Mouse (Mus musculus) c-Kit-positive CD71-negative TER-119-negative erythroid progenitor cells, embryonic 14.5 days (primary cell): ENCODE data around the gene Man2a1.
"Not testable (repeated sequence)": the region's sequence is repeated elsewhere in the genome, so short reads cannot be mapped to it uniquely, and the experiment has no call there.

ENCODE experiments used
- DNase-seq: peaks from one replicate; pipeline ENCODE4 v3.0.0-alpha.2; 2013; ENCODE audit warnings: low read depth

Man2a1 gene

DNA sequence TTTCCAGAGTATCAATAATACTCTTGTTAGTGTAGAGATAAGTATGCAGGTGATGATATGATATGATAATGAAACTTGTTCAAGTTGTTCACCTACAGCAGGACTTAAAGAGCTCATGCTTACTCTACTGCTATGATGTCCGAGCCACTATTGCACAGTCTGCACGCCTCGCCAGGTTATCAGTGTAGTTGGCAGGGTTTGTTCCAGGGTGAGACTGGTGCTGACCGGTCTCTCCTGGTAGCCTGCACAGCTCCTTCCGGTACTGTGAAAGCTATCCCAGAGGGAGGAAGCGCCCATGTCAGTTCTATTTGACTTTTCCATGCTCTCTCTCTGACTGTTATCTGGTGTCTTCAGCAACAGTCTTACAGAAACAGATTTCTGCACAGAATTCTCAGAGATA, 107.0 kb downstream of the Man2a1 start:
- DNase-seq = no peak

DNA sequence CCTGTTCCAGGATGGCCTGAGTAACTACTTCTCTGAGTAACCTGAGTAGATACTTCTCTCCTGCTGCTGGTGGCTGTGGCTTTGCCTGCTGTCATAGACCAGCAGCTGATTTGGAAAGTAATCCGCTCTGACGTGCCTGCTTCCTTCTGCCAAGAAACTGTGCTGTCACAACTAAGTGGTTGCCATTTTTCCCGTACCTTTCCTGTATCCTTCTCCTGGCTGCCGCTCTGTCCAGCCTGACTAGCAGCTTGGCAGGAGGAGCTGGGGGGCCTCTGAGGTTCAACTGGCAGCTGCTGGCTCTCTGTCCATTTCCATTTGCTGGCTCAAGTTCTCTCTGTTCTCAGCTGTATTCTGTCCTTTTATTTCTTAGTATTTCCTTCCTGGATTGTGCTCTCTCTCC, 115.8 kb downstream of the Man2a1 start:
- DNase-seq = no peak

DNA sequence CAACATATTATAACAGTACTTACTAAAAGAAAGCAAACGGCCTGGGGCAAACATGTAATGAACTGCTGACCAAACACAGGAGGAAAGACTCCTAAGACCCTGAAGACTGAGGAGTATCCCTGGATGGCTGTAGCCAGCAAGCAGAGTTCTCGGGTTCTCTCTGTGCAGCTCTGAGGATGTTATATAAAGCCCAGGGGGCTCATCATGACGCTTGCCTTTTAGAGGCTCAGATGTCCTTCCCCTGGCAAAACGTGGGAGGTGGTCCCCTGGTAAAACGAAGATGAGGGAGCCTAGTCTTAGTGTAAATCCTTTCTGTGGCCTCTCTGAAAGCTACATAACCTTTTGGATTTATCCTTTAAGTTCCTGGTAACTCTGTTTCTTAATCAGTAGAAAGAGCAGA, 119.2 kb downstream of the Man2a1 start:
- no peak for DNase-seq

DNA sequence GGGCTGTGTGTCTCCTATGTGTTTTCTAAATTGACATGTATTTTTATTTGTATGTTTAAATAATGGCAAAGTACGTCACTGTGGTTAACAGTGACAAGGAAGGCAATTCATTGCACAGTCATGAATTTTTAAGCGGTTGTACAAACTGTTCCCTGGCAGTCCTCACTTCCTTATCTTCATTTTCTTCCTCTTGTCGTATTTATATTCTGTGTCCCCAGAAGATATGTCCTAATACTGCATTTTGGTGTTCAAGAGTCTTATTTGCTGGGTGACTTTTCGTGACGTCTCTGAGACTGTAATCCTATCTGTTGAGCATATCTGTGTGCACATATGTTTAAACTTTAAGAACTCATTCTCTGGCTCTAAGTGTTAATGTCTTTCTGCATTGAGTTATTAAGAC, 120.6 kb downstream of the Man2a1 start:
- peak; percentile 20 for DNase-seq

DNA sequence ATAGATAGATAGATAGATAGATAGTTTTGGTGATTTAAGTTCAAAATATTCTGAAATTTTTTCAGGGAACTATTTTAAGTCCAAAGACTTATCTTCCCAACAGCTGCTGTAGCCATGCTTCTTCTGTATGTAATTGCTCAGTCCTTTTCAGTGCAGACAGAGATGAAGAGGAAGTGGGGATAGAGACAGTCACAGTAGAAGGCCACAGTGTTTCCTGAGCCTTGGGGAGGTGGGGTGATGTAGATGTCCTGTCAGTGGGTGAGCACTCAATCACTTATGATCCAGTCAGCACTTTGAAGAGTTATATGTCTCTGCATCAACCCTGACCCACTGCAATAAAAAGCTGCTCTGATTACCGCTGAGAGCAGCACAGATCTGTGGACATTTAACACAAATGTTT, 122.6 kb downstream of the Man2a1 start:
- DNase-seq = peak; percentile 22

DNA sequence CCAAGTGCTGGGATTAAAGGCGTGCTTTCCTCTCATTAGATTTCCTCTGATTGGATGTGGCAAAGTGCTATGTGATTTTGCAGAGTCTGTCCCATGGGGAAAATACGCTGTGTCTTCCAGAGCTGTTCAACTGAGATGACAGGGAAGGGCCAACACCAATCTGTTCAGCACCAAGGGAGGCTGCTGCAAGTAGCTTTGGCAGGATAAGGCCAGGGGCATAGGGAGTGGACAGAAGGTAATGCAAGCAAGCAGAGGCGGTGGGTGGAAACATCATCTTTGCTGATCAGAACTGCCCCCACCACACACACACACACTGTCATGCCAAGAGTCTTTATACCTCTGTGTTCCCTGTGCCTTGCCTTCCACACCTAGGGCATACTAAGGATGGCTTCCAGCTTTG, 124.7 kb downstream of the Man2a1 start:
- no peak for DNase-seq

DNA sequence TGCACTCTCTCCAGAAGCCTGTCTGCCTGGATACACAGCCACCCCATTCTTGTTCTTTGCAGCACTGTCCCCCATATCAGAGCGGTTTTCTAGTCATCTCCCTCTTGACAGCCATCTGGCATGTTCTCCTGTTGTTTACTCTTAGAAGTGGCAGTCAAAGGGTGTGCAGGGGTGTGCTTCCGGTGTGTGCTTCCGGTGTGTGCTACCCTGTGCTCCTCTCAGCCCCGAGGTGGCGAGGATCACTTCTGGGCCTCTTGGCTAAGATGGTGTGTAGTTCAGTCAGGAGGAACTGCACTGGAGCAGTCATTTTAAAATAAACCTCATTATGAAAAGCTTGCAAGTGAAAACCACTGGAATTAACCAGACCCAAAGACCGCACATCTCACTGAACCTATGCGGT, 125.5 kb downstream of the Man2a1 start:
- DNase-seq = no peak

DNA sequence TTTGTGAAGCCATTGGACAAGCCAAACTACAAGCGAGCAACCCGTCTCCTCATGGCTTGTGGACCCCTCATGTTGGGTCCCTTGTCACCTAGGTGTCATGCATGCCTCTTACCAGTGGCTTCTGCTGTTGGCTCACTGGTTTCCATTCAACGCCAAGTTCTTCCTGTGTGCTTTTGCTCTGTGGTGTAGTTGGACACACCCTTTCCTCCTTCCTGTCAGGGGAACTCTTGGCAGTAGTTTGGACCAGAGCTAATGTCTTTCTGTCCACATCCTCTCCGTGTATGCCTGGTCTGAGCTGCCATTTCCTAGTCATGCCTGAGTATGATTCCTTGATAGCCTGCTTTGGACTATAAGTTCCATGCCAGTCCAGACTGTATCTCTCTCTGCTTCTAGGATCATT, 135.0 kb downstream of the Man2a1 start:
- DNase-seq = no peak

DNA sequence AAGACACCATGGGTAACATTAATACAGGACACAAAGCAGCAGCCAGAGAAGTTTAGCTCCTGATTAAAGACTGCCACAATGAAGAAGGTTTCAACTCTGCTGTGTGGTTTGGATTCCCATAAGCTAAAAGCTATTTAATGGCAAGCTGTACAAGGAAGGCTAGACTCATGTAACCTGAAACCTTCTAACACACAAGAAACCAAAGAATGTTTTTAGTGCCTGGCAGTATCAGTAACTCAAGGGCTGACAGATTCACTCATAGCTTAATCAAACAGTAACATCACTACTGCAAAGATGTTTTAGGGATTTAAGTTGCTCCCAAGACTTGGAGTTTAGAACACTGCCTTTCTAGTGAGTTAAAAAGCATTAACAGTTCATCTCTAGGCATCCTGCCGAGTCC, 137.4 kb downstream of the Man2a1 start:
- no peak for DNase-seq

DNA sequence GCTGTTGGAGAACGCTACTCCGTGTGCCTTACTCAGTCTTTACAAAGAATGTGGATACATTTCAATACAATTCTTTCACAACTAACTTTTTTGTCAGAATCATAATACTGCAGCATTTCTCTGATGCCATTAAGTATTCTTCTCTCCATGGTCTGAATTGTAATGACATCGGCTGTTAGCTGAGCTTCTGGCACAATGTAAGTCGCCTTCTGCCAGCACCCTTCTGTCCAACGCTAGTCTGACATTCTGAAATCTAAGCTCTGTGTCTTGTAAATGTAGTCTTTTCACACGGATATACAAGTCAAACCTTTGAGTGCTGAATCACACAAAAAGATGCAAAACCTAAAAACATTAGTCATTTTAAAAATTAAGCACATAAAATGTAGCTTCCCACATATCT, 138.6 kb downstream of the Man2a1 start:
- no peak for DNase-seq

DNA sequence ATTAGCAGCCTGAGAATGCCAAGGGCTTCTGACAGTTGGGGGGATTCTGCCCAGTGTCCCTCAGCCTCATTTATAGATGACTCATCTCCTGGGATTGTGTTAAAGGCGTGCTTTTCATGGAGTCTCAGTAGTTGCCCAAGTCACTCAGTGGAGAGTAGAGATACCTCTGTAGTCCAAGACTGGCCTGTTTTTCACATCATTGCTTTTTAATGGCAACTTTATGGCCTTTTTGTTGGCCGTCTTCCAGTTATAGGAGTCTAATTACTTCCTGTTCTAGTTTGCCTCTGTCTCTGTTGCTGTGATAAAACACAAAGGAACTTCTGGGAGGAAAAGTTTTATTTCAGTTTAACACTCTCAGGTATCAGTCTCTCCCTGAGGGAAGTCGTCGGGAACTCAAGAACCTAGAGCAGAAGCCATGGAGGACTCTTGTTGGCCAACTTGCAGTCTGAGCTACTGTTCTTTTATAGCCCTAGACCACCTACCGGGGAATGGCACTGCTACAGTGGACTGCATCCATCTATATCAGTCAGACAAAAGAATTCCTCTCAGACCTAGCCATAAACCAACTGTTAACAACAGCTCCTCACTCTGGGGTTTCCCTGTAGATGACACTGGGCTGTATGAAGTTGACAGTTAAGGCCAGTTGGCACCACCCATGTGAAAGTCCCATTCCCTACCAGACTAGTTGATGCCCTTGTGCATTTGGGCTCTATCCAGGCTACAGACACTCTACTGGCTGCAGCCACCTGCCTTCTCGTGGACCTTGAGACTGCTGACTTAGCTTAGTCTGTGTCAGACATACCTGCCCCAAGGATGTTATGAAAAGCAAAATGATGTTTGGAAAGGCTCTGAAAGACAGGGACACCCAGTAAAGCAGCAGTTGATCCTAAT, 142.4 kb downstream of the Man2a1 start:
- DNase-seq = no peak

DNA sequence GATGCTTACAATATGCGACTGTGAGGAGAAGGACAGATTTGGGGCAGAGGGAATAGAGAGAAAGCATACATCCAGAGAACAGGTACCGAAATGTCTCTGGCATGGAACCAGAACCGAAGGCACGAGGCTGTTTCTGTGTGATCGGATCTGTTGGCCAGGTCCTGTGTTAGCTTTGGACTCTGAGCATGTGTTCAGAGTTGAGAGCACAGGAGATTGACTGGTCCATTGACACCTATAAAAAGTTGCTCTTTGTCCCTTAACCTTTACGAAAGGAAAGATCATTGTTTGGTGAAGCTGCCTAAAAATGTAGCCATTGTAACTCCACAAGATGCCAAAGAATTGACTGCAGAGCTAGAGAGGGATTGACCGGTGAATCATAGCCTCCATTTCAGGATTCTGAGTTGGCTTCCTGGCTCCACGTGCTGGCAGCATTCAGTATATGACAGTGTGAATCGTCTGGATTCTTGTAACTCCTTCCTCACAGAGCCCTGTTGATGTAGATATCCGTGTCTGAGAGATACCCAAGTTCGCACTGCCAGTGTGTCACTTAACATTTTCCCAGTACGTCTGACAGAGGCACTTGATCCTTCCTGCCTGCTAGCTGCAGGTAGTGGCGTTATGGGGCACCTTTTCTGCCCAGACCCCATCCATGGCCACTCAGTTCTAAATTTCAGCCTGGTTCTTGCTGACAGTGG, 143.2 kb downstream of the Man2a1 start:
- no peak for DNase-seq

DNA sequence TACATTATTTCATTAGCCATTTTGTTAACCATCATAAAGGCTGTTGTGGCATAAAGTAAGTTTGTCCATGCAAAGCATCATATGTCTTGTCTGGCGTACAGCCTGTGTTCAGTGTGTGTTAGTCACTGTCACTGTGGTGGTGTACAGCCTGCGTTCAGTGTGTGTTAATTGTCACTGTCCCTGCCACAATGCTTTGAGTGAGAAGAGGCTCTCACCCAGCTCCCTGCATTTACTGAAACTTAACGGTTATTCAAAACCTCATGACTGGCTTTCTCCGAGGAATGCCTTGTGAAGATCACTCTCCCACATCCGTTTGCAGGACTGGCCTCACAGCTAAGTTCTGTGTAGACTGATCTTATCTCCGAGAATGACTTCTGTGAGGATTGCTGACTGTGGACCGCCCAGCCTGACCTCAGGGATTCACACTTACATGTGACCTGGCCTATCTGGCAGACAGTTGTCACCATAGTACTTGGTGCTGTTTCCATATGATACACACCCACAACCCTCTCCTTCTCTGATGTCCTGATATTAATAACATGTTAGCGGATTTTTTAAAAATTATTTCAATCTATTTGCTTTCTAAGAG, 146.2 kb downstream of the Man2a1 start:
- no peak for DNase-seq

DNA sequence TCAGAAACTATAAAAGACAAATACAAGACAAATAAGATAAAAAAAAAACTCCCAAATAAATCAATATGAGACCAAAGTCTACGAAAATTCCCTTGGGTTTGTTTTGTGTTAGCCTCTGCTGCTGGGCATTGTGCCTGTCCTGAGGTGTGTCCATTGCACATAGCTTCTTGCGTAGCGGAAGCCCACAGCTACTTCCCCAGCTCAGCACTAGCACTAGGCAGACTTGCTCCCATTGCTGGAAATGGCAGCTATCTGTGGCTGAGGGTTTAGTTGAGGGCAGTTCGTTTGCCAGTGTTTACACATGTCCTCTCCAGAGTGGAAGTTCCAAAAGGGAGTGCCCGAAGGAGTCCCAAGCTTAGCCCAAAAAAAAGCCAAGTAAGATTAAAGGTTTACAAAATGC, 146.9 kb downstream of the Man2a1 start:
- no peak for DNase-seq

DNA sequence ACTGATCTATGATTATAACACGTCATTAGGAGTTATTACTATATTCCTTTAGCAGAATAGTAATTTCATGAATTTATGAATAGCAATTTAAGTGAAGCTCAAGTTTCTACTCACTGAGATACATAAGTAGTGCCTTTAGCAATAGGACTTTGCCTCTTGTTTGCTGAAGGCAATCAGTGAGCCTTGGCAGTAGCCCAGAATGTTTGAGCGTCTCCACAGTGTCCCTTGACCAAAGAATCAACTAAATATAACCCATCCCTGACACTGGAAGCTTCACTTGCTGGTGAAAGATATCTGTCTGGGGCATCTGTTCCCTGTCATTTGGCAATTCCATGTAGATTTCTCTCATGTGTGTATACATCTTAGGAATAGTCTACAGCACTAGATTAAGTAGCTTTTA, 147.6 kb downstream of the Man2a1 start:
- DNase-seq = no peak

DNA sequence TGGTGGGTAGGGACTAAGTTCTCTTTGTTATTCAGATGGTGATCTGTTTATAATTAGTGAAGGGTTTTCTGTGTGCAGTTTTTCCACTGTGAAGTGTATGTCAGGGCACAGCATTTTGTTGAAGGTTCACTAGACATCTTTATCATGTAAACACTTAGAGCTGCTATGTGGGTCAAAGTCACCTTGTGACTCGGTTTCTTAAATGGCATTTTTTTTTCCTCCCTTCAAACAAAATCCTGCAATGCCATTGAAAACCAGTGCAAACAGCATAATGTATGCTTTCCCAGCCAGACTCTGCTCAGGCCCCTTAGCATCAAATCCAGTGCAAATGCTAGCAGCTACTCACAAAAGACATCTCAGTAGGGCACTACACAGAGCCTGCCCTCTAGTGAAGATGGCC, 148.6 kb downstream of the Man2a1 start:
- no peak for DNase-seq

DNA sequence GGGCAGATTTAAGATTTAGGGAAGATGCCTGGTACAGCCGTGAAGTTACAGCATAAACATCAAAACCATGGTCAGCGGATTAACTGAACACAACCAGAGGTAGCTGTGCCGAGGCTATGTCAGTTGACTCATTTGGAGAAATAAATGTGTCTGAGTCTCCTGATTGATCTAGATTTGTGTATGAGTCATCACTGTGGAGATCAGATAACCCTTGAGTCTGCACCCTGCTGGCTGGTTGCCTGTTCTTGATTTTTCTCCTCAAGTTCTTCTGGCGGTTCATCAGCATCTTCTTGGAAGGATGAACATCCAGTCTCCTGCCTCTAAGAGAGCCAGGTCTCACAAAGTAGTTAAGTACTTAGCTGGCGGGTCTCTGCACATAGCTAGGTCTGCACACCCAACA, 150.7 kb downstream of the Man2a1 start:
- DNase-seq = no peak

DNA sequence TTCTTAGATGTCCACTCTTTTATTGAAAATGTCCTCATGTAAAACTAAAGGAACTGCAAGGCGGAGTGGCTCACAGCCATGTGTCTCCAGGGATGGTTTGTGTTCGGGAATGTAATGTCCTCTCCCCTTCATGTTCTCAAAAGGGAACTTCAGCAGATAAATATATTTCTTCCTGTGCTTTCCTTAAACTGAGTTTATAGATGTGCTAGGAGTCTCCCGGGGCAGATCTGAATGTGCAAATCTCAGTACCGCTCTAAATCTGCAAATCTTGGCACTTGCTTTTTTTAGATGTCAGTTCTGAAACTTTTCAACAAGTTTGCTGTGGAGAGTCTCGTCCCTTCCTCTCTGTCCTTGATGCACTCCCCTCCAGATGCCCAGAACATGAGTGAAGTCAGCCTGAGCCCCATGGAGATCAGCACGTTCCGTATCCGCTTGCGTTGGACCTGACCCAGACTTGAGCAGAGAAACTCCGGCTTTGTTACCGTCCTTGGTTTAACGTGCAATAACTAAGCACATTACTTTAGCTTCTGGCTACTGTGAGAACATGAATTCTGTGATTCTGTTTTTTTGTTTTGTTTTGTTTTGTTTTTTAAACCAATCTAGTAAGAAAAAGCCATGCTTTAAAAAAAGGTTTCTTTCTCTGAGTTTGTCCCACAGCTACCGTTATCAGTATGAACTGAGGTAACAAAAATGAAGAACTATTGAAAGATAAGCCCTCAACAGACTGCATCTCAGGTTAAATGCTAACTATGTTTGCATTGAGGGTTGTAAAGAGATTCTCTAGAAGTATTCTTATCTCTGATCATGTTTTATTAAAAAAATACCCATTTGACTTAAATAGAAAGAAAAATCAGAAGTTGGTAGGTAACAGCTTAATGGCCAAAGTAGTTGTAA, 151.8 kb downstream of the Man2a1 start:
- no peak for DNase-seq

DNA sequence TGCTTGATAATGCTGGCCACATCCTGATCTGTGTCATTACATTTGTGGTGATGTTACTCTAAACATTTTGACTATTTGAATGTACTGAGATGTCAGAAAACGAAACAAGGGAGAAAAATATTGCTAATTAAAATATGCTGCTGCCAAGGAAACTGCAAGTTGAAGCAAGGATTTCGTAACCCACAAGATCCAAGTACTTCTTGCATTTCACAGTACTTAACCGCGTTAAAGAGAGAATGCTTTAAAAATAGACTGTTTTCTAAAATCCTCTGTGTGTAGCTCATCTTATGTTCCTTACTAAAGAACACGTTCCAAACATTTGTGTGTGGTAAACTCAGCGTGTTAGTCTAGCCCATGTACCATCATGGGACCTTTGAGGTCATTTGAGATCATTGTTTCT, 153.0 kb downstream of the Man2a1 start:
- no peak for DNase-seq

DNA sequence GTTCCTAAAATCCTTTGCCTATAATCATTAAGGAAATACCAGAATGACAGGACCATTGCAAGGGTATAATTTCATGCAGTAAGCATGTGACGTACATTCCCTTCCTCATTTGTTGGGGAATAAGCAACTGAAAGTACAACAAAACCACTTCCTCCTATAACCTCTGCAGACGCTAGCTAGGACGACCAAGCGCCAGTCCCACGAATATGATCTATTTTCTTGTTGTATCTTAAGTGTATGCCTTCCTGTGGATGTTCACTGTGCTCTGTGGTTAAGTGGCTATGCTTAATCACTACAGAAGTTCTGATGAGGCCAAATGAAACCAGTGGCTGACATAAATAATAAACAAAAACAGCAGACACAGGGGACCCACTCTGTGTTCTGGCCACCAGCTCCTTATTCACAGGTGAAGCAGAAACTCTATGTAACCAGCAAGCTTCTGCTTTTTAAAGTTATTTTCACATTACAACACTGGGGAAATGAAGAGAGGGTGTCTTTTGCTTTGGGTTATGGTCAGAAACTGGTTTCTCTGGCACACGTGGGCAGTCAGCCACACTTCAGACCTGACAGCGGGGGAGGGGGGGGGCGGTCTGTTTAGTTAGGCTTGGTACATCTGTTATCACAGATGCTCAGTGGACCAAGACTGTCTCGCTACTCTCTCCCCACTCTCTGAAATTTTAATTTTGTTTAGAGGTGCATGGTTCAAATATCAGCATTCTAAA, 153.8 kb downstream of the Man2a1 start:
- peak; percentile 36 for DNase-seq

DNA sequence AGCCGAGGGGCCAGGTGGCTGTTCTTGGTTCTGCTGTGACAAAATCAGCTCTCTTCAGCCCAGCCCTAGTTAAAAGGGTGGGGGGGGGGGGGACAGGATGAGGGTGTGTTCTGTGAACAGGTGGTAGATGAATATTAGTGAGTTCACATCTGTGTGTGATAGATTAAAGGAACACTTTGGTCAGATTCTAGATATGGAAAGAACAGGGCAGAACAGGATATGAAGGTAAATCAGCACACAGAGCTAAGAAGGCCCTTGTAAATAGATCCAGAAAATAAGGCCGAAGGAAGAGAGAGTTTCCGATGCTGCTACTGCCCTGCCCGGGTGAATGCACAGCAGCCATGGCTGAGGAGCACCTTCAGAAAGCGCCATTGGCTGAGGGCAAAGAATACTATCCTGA, 154.7 kb downstream of the Man2a1 start:
- no peak for DNase-seq

DNA sequence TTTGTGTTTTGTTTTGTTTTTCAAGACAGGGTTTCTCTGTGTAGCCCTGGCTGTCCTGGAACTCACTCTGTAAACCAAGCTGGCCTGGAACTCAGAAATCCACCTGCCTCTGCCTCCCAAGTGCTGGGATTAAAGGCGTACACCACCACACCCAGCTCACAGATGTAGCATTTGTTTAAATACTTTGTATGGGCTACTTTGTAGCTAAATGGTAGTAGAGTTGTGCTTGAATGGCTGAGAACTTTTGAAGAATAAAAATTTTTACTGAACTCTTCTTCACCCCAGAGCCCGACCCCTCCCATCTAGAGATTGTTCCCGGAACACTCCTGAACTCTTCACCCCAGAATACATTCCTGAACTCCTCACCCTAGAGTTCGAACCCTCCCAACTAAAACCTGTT, 162.1 kb downstream of the Man2a1 start:
- DNase-seq = not testable (repeated sequence)
